Mouse (Mus musculus): ENCODE measurements at regions not wholly inside any gene's neighbourhood (a gene's known extent, or its start where the extent isn't known, plus 50 kb on each side); places are given as distances from the start of the nearest gene placed in this dataset.

DNA sequence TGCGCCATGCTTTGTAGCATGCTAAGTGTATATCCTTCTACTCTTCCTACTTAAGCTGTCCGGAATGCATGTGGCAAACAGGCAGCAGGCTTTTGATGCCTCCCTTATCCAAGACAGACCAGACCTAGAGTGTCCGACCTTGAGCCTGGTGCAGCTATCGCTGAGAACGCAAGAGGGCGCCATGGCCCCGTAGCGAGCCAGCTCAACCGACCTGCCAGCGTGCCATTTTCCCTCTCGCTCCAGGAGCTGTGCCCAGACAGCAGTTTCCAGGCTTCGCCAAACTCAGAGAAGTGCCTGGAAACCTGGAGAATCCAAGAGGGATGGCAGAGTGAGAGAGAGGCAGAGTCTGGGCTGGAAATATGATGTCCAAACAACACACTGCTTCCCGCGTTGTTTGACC lies 155.8 kb upstream of the Gm12830 start:
- DNase-seq: peak; percentile 54

DNA sequence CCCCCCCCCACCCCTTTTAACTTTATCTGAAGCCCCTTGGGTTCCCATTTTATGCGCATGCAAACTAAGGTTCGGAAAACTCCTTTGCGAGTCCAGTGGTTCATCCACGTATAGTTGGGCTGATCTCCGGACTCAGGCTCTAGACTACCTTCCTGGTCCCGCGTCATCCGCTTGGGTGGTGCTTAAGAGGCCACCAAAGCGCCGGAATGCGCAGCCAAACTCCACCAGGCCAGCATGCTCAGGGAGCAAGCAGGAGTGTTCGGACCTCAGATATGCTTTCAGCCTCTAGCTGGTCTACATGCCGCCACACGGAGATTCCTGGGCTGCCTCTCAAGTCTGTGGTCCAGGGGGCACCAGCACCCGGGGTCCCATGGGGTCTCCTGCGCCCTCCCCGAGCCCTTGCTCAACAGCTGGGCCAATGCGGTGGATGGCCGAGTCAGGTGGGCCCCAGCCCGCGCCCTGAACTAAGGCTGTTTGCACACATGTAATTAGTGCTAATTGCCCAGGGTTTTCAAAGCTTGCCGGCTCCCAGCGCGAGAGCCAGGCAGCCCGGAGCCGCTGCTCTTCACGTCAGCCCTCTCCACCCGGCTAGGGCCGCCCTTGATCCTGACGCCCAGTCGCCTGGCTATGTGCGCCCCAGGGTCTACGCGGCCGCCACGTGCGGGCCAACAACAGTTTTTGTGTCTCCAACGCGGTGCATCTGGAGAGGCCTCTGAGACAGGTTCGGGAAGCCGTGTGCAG lies 155.1 kb upstream of the Gm12830 start:
- no peak for DNase-seq

DNA sequence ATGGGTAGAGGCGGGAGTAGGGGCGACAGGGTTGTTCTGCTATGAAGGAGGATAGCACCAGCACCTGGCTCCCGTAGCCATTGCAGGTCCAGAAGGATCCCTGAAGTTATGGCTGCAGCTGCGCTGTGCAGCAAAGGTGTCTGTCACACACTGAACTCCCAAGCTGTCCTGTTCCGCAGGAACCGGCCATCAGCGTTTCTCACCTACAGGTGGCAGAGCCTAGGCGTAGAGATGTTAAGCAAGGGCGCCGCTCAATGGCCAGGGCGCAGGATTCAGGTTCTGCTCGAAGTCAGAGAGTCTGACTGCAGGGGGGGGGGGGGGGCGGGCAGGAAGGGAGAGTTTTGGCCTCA lies 154.6 kb upstream of the Gm12830 start:
- no peak for DNase-seq

DNA sequence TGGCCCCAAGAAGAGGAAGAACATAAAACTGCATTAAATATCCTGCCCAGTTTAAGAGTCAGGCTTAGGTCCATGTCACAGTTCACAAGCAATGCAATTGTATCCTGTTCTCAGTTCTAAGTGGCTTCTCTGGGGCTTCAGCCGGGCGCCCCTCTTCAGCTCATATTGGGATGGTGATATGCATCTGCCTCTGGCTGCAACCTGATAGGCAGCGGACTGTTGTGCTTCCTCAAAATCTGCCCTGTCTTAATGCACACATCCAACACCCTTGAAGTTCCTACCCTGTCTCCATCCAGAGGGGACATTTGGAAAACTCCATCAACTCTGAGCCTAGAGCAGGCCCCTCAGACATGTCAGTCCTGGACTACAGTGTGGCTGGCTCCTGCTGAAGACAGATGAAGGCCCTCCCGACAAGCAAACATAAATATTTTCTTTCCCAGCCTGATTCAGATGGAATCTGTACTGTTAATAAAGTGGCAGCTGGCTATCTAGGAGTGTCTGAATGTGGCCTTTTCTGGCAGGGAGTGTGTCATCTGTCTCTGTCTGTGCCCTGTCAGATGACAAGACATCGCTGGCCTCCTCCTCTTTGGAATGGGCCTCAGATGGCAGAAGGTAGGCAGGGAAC lies 149.3 kb upstream of the Gm12830 start:
- DNase-seq: no peak

DNA sequence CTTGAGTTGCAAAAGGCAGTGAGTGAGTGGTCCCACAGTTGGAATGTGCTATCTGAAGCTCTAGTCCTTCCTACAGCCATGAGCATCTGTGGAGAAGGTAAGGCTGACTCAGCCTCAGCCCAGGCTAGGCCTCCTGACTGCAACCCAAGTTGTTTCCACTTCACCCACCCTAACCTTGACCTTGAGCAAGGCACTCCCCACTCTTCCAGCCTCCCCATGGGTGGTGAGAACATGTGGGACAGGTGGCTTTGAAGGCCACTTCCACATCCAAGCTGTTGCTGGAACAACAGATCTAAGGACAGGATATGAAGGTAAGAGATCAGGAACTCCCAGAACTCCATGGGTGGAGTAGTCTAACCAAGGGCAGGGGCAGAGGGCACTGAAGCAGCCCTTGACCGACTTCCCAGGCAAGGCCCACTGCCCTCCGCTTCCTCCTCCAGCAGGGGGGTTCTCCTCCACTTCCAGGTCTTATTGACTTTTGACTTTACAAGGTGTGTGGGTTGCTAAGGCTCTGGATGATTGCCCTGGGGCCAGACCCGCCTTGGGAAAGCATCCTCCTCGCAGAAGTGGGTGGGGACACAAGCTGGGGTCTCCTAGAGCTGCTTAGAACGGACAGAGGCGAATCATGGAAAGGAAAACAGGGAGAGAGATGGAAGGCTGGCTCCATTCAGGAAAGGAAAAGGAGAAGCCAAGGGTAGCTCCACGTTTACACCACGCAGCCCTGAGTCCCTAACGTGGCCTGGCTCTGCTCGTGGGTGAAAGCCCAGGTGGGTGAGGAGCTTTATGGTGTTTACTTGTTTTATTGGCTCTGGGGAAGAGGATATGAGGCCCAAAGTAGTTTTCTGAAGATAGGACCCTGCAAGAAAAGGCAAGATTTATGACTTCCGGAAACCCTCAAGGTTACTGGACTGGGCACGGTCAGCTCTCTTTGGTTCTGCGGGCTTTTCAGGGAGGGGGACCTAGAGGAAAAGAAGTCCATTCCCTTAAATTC lies 144.3 kb upstream of the Gm12830 start:
- DNase-seq: no peak

DNA sequence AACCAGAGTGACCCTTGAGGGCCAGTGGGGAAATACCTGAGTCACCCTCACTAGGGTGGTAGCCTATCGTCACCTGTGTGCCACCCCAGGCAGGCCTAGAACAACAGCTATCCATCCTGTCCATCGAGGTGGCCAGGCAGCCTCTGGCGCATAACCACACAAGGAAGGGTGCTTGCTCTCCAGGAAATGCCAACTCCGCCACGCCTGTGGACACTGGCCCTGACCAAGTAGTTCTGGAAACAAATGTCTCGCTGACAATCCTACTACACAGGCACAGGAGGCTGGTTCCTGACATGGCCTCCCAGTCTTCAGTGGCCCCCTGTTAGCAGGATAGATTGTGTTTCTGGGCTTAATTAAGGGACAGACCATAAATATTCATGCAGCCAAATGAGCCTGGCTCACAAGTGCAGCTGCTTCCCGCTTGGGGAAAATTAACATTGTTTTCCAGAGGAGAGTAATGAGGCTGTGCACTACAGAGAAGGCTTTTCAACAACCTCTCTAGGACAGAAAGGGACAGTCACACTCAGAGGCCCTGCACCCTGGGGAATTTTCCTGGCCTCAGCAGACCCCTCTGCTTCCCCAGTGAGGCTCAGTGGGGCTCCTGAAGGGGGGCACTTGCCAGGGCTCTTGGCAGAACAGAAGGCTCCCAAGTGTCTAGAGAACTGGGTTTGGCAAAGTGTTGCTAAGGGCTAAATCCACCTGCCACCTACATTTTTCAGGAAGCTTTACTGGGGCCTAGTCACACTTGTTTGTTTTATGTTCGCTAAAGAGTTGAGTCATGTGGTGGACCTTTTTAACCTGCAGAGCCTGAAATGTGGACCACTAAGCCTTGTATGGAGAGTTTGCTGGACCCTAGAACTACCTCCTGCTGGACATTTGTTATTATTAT lies 143.2 kb upstream of the Gm12830 start:
- no peak for DNase-seq

DNA sequence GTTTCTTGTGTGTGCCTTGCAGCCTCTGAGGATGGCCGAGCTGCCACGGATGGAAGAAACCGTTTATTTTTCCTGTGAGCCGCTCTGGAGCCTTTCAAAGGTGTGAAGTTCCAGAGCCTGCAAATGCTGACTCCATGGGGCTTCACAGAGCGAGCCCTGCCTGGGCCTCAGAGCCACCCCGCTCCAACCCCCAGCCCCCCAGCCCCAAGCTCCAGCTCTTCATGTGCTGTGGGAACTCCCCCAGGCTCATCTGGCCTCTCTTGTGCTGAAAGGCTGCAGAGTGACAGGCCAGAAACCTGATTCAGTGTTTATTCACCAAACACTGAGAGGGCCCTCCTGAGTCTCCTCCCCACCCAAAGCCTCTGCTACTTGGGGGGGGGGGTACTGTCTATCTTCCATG lies 141.2 kb upstream of the Gm12830 start:
- DNase-seq: no peak

DNA sequence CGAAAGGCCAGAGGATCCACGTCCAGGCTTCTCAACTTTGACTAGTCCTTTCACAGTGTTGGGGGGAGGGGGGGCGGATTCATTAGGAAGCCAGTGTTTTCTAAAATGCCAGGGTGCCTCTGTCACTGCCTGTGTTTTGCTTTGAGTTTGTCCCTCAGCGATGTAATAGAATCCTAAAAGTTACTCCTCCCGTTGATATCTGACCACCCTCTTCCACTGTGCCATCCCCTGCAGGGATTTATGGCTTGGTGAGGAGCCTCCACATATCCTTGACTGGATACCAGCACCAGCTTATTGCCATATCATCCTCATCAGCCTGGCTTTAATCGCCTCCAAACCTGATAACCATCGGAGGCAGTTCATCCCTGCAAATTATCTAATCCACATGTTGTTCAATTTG lies 138.6 kb upstream of the Gm12830 start:
- DNase-seq: no peak

DNA sequence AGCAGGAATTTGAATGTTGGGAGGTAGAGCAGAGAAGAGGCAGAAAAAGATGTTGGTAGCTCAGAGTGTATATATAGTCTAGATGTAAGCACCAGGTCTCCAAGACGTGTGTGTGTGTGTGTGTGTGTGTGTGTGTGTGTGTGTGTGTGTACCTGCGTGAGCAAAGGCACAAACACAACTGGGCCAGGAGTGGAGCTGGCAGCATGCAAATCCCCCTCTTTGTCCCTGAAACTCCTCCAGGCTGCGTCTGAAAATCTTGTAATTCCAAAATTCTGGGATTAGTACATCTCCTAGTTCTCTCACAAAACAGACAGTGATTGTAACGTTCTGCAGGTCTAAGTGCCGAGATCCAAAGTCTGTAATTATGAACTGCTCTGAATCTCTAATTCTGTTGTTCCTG lies 137.8 kb upstream of the Gm12830 start:
- no peak for DNase-seq

DNA sequence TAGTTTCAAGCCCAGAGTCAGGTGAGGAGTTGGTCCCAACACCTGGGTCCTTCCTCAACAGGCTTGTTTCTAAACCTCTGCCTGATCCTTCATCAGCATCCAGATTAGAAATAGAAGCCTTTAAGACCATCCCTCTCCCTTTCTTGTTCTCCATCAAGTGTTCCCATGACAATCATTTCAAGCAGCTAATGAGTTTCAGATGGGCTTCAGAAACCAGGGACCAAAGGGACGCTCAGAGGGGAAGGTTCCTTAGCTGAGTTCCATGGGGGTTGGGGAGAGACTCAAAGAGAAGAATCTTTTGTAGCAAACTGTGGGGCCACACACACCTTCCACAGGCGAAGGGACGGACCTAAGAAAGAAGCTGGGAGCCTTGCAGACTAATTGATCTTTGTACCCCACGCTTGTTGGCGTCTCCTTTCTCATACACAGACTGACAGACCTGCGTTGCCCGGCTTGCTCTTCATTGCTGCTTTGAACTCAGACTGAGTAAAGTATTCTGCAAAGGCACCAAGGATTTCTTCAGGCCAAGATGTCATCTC lies 136.6 kb upstream of the Gm12830 start:
- DNase-seq: no peak

DNA sequence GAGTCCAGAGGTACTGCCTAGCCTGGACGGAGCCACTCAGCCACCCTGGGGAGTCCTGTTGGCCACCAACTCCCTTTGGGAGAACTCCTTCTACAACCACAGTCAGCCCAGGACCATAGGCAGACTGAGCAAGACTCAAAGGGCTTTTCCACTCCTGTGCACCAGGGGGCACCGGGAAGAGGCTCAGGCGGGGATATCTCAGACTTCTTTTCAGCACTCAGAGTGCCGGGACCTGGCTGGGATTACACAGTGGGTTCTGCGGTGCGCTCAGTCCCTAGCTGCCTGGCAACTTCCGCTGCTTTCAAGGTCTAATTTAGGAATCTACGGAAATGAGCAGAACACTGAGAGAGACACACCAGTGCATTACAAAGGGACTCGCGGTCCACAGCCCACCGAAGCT lies 136.1 kb upstream of the Gm12830 start:
- no peak for DNase-seq

DNA sequence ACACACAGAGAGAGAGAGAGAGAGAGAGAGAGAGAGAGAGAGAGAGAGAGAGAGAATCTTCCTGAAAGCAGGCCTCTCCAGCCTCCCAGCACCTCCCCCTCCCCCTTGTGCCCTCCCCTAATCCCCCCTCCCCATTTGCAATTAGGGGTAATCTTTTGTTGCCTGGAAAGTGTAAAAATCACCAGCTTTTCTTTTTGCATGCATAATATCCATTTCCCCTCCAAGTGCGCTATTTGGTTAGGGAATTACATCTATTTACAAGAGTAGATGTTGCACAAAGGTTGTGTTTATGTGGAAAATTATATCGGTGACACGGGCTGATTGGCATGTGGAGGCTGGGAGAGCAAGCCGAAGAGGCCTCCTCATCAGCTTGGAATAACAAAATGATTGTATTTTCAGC lies 135.4 kb upstream of the Gm12830 start:
- DNase-seq: no peak

DNA sequence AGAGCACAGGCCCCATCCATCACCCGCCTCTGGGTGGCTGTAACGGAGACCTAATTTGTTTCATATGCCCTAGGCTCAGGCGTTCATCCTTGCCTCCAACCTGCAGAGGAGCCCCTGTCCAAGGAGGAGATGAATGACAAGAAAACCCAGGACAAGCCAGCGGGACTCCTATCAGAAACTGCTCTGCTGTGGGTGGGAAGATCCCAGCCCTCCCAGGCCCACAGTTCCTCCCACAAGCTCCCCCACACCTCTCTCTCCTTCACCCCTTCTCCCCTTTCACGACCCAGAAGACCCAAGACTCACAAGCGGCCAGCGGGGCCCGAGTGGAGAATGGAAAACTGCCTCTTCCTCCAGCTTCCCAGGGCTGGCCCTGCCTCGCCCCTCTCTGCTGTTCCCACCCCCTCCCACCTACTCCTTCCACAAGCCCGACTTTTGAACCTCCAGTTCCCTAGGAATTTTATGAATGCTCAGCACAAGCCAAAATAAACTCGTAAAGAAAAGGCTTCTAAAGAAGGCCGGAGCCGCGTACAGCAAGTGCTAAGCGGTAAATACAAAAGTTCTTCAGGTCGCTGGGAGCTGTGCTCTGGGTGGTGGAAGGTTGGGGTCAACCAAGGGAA lies 133.1 kb upstream of the Gm12830 start:
- DNase-seq: no peak

DNA sequence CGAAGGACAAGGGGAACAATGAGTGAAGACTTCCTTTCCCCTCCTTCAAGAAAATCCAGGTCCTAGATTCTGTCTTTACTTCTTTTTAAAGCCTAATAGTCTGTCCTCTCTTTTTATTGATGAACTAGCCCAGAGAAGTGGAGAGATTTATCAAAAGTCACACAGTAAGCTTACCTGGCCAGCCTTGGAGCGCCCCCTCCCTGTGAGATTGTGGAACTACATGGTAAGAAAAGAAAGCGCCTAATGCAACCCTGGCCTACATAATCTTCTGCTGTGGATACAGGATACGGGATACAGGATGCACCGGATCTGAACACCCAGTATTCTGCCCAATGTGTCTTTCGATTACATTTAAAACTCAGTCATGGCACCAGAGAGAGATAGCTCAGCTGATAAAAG lies 132.6 kb upstream of the Gm12830 start:
- DNase-seq: no peak

DNA sequence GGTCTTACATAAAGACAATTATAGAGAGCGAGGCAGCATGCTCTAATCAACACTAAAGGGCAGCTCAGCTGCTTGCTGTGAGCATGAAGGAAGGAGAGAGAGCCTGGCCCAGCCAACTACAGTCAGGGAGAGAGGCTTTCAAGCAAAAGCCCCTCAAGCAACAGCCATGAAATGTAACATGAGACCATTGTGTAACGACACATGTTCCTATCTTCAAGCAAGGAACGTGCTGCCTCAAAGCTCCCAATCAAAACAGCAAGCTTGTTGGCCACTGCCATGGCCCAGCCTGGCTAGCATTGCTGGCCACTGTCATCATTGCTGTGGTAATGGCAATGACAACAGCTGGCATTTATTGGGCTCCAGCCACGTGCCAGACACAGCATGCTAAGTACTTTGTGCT lies 115.9 kb upstream of the Gm12830 start:
- no peak for DNase-seq

DNA sequence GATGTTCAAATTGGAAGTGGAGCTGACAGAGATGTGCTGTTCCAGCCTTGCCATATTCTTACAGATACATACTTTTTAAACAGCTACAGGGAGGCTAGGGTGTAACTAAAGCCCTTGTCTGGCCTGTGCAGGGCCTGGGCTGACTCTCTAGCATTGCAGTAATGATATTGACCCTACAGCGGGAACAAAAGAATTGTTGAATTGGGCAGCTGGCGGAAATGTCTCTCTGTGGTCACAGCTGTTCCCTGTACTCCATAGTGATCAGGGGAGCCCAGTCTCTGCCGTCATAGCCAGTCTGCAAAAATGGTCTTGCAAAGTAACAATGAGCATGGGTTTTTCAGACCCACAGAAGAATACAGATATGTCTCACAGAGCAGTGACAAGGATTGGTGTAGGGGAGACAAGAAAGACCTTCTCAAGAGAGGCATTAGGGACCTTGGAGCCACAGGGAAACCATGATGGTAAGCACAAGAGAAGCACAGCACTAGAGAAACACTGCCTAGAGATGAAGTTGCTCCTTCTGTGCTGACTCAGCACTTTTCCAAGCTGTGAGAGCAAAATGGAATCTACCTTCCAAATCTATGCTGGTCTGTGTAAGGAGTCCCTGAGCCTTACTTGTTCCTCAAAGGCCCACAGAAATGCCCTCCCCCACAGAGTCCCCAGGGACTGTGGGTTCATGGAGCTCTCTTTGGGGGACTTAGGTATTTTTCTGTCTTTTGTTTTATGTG lies 111.2 kb upstream of the Gm12830 start:
- no peak for DNase-seq

DNA sequence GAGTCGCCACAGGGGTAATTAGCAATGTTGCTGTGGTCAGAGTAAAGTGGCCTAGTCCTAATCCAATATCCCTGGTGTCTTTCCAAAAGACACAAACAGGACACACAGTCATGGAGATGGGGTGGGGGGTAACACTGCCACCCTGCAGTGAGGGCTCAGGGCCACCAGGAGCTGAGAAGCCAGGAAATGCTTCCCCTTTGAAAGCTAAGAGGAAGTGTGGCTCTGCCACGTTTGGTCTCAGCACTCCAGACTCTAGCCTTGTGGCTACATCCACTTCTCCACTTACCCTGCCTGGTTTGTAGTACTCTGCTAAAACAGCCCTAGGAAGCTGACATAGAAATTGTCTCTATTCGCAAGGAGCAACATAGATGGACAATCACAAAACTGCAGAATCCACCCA lies 110.4 kb upstream of the Gm12830 start:
- no peak for DNase-seq

DNA sequence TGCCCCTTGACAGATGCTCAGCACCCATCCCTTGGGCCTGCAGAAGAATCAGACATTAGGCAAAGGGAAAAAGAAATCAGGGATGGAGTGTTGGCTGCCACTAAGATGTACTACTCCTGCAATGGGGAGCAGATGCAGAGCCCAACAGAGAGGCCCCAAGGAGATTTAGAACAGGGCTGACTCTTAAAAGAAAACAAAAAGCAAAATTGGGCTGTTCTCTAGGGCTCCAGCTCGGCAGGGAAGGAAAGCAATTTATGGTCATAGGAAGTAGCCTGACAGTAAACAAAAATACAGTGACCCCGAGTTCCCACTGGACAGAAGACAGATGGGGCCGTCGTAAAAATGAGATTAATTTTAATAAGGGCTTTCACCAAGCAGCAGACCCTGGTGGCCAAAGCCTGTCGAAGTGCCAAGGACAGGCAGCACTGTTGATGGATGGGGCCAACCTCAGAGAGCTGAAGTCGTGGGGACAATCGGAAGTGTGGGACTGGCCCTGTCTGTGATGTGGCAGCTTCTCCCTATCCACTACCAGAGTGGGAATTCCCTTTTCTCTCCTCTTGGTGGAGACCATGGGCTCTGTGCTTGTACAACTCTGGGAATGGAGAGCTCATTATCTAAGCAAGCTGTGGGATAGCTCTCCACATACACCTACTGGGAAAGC lies 109.4 kb upstream of the Gm12830 start:
- DNase-seq: no peak

DNA sequence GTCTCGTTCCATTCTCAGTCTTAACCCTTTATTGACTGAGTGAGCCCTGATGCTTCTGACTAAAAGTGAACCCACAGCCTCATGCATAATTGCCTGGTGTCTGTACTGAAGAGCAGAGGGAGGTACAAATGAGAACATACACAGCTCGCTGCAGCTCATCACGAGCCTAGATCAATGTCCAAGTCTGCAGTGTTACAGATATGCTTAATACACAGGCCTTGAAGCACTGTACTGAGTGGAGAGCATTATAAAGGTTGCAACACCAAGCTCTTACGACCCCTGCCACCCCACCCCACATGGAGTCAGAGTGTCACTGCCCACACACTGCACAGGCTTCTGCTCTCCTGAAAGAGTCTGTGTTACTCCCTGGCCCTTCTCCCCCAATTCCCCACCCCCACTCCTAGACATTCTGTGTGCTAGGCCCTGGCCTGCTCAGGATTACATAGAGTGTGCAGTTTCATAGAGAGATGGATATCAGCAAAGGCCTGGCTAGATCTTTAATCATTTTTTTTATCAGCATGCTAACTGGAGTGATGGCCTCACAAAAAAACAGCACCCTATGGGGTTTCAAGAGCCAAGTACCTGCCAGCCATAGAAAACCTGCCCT lies 108.5 kb upstream of the Gm12830 start:
- DNase-seq: no peak

DNA sequence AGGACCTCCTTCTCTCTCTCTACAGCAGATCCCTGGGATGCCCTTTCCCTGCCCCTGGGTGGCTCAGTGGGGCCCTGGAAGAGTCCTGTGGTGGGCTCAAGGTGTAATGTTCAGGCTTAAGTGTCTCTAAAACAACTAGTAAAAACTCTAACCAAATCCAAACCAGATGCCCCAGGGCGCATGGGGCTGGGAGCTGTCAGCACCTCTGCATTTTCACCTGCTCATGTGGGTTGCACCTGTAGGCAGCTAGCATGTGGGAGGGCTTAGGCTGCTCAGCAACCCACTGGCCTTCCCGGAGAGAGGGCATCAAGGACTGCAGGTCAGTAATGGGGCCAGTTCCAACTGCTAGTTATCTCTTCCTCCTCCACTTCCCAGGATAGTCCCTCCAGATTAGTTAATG lies 104.8 kb upstream of the Gm12830 start:
- no peak for DNase-seq
